Mouse (Mus musculus) ES-Bruce4 (cell line): ENCODE measurements around the gene Atl3.

Source experiments
- EP300 ChIP-seq: IDR thresholded peaks from 2 replicates; pipeline ENCODE4 v1.6.1; 2011; ENCODE audit warnings: low read depth, low read length; ENCODE audit not compliant: insufficient read depth
- POLR2A ChIP-seq: IDR thresholded peaks from one replicate; pipeline ENCODE4 v1.8.1; 2011; ENCODE audit warnings: low read length; ENCODE audit not compliant: insufficient read depth

DNA sequence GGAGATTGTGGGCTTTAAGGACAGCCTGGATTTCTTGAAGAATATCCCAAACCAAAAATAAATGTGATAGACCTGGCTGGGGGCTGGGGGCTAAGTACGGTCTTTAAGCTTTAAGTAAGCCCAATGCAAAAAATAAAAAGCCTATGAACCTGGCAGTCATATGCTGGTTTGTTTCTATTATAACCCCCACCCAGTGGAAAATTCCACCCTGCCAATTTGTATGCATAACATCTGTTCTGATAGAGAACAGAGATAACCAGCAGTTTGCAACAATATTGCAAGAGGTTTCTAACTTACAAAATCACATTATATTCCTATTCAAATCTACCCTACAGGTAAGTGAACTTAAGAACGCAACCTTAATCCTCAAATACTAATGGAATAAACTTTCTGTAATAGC is 23.2 kb upstream of the Atl3 start:
- TF ChIP-seq EP300 (no peak), POLR2A (no peak)
